Mouse (Mus musculus) left cerebral cortex, adult 8-10 months (tissue): ENCODE measurements around the gene Mthfs. TPM values are rescaled to one million over a fixed set of nuclear protein-coding genes. Genes with fewer than 3 reads are reported as not detected.

ENCODE experiments used
- total RNA-seq, 4 experiments: library from RNA; stranded (reverse); gene quantifications; 2 replicates each; pipeline ENCODE4 v1.2.4; 2022

The Mthfs gene
- total RNA-seq, 4 experiments from 2014 or later: 29.1 to 49.2 (median 42.0) TPM

Other genes with a start within 250 kb of the Mthfs start
- gene Trim43b, start 117.8 kb upstream of the Mthfs start, total RNA-seq: under 1 TPM in 2 of 4 experiments, not detected in 2; 0.28 to 0.61 TPM
- 1 to 10 TPM in 2 of 4 experiments, not detected in 2; 3.7 to 5.6 TPM for gene Bcl2a1b, start 11.5 kb upstream of the Mthfs start, total RNA-seq
- gene Gm29094, start 11.3 kb upstream of the Mthfs start, total RNA-seq: 1 to 10 TPM in 1 of 4 experiments, under 1 TPM in 1, not detected in 2; 0.70 to 2.3 TPM